Mouse (Mus musculus): ENCODE results near the gene Nfatc3. TPM values are rescaled to one million over a fixed set of nuclear protein-coding genes. Genes with fewer than 3 reads are reported as not detected.

The Nfatc3 gene
- polyA plus RNA-seq, 1 experiment from 2014 or later: 6.9 TPM

DNA sequence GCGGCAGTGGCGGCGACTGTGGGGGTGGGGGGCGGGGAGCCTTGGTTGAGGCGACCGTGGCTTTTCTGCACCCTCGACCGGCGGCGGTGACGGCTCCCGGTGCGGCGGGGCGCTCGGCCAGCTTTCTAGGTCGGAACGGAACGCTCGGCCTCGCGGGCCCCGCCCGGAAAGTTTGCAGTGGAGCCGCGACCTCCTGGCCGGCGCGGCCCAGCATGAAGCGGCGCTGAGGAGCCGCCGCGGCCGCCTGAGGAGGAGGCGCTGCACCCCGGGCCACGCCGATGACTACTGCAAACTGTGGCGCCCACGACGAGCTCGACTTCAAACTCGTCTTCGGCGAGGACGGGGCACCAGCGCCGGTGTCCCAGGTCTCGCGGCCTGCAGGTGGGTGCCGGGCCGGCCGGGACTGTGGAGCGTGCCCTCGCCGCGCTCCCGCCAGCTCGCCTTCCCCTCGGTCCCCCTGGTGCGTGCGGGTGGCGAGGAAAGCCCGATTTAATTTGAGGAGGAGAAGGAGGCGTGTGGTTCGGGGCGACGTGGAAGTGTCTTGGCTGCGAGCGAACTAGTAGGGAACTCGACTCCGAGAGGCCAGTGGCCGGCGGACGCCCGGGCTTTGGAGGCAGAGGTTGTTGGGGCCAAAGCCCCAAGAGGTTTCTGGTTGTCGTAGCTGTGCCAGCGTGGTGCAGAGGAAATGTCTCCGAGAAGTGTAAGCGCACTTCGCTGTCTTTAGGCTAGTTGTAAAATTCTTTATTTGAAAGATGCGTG, 1.2 kb downstream of the Nfatc3 start:
- peak overlapping the region; percentile 98 for H3K27ac ChIP-seq (replicated peaks)
- under 1% methylated on average over 82 of the region's 83 CpGs for WGBS
- peak; percentile 77 for ATAC-seq (ENCODE audit: insufficient number of reproducible peaks, low FRiP score, low TSS enrichment, low read depth)
- no peaks in the 10 kb centered on the region for H3K27me3 ChIP-seq
- no peaks in the 10 kb centered on the region for H3K36me3 ChIP-seq
- H3K9me3 ChIP-seq (replicated peaks): no peaks in the 10 kb centered on the region
- peak overlapping the region; percentile 81 for H3K9ac ChIP-seq
- H3K4me3 ChIP-seq (replicated peaks): peak overlapping the region; percentile 88
- peak overlapping the region; percentile 71 for H3K4me2 ChIP-seq (replicated peaks)
- peaks cover 22% of the 10 kb centered on the region for H3K4me1 ChIP-seq

DNA sequence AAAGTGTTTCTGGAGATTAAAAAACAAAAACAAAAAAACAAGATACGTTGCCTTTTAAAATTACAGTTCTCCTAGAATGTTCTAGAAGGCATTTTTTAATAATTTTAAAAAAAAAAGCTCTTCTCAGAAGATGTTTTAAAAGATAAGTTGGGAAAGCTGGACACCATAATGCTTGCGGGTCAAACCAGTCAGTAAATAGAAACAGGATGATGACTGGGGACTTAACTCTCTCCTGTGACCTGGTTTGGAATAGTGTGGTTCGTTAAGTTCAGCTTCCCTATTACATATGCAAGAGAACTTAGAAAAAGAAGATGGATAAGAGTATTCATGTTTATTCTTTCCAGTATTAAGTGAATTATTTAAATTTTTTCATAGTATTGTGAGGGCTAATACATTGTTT, 1.9 kb downstream of the Nfatc3 start:
- Histone ChIP-seq H3K4me3 (replicated peaks) (peak overlapping the region; percentile 88), H3K27me3 (no peaks in the 10 kb centered on the region), H3K9me3 (replicated peaks) (no peaks in the 10 kb centered on the region), H3K4me2 (replicated peaks) (peak overlapping the region; percentile 71), H3K36me3 (no peaks in the 10 kb centered on the region), H3K9ac (peak overlapping the region; percentile 81; the same call in 1 of the 2 replicates), H3K4me1 (peaks cover 22% of the 10 kb centered on the region), H3K27ac (replicated peaks) (peak overlapping the region; percentile 98; the same call in 1 of the 2 replicates)
- 5% methylated on average over 3 of the region's 3 CpGs for WGBS
- no peak for ATAC-seq (ENCODE audit: insufficient number of reproducible peaks, low FRiP score, low TSS enrichment, low read depth)

DNA sequence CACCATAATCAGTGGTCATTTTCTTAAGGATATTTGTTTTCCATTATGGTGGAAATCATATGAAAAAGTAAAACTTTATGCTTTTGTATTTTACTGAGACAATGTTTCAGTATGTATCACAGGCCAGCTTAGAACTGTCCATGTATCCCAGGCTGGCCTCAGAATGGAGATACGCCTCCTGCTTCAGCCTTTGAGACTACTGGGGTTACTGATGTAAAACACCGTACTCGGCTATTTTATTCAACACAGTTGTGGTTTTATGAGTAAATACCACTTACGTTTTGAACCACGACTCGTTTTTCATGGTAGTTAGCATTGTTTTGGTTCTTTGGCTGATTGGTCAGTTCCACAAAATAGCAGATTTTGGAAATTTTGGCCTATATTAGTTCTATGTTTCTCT, 3.0 kb downstream of the Nfatc3 start:
- Histone ChIP-seq H3K4me2 (replicated peaks) (peak overlapping the region; percentile 71; the same call in 1 of the 2 replicates), H3K4me3 (replicated peaks) (peak overlapping the region; percentile 88), H3K9me3 (replicated peaks) (no peaks in the 10 kb centered on the region), H3K27me3 (no peaks in the 10 kb centered on the region), H3K4me1 (peaks cover 22% of the 10 kb centered on the region), H3K9ac (no peak overlapping the region), H3K27ac (replicated peaks) (no peak overlapping the region), H3K36me3 (no peaks in the 10 kb centered on the region)
- 51% methylated on average over 6 of the region's 6 CpGs for WGBS
- no peak for ATAC-seq (ENCODE audit: insufficient number of reproducible peaks, low FRiP score, low TSS enrichment, low read depth)

DNA sequence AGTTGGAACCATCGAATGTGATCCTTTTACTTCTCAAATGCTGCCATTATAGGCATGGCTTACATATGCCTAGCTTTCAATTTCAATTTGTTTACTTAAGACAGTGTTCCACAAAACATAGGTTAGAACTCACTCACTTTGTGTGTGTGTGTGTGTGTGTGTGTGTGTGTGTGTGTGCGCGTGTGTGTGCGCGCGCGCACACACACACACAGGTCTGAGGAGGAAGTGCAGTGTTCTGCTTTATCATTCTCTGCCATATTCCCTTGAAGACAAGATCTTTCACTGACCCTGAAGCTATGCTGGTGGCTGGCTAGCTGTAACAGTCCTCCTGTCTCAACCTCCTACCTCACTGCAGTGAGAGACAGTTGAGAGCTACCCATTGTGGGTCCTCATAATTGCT, 4.4 kb downstream of the Nfatc3 start:
- H3K4me1 ChIP-seq: peaks cover 21% of the 10 kb centered on the region
- 93% methylated on average over 7 of the region's 7 CpGs for WGBS

DNA sequence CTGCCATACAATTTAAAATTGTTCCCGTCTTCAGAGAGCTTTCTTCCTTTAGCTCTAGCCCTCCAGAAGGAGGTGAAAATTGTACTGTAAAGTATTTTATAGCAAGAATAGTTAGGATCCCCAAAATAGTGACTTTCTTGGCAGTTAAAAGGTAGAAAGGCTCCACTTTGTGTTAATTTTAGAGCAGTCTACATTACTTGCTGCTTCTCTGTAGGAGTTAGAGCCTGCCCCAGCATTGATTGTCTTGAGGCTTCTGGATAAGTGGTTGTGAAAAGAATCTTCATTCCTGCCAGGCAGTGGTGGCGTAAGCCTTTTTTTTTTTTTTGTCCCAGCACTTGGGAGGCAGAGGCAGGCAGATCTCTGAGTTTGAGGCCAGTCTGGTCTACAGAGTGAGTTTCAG, 8.1 kb downstream of the Nfatc3 start:
- no peak for ATAC-seq (ENCODE audit: insufficient number of reproducible peaks, low FRiP score, low TSS enrichment, low read depth)

More for the DNA sequence above, 4.4 kb downstream of the Nfatc3 start:
- ATAC-seq (ENCODE audit: insufficient number of reproducible peaks, low FRiP score, low TSS enrichment, low read depth): no peak
- Histone ChIP-seq H3K9me3 (replicated peaks) (no peaks in the 10 kb centered on the region), H3K27ac (replicated peaks) (no peak overlapping the region), H3K27me3 (no peaks in the 10 kb centered on the region), H3K36me3 (no peaks in the 10 kb centered on the region), H3K9ac (no peak overlapping the region), H3K4me2 (replicated peaks) (no peak overlapping the region), H3K4me3 (replicated peaks) (no peak overlapping the region)

DNA sequence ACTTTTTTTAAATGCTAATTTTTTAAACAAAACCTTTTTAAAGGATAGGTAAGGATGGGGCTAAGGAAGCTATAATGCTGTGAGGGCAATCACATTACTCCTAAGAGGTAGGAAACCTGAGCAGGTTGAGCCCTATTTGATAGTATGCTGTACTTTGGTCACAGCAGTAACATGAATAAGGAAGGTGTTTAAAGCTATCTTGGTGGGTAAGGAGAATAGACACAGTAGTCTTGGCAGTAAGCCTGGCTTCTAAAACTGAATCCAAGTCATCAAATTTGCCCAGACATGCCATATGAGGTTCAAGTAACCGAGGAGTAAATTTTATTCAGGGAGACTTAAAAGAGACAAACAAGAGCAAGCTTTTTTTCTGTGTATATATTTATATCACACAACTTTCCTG, 10.9 kb downstream of the Nfatc3 start:
- 24% methylated on average over 1 of the region's 1 CpGs for WGBS
- H3K4me2 ChIP-seq (replicated peaks): no peak overlapping the region
- 0 out of 2 replicates have a peak, but pooled peaks cover under 1% of the 10 kb centered on the region for H3K4me1 ChIP-seq
- H3K9ac ChIP-seq: no peak overlapping the region
- H3K4me3 ChIP-seq (replicated peaks): no peak overlapping the region
- H3K36me3 ChIP-seq: no peaks in the 10 kb centered on the region
- H3K27ac ChIP-seq (replicated peaks): no peak overlapping the region
- no peaks in the 10 kb centered on the region for H3K27me3 ChIP-seq
- no peak for ATAC-seq (ENCODE audit: insufficient number of reproducible peaks, low FRiP score, low TSS enrichment, low read depth)
- H3K9me3 ChIP-seq (replicated peaks): no peaks in the 10 kb centered on the region

More for the DNA sequence above, 8.1 kb downstream of the Nfatc3 start:
- no peaks in the 10 kb centered on the region for H3K9me3 ChIP-seq (replicated peaks)
- H3K36me3 ChIP-seq: no peaks in the 10 kb centered on the region
- H3K4me2 ChIP-seq (replicated peaks): no peak overlapping the region
- H3K27me3 ChIP-seq: no peaks in the 10 kb centered on the region
- 91% methylated on average over 2 of the region's 2 CpGs for WGBS
- H3K9ac ChIP-seq: no peak overlapping the region
- peaks cover 3% of the 10 kb centered on the region for H3K4me1 ChIP-seq
- no peak overlapping the region for H3K27ac ChIP-seq (replicated peaks)
- no peak overlapping the region for H3K4me3 ChIP-seq (replicated peaks)

DNA sequence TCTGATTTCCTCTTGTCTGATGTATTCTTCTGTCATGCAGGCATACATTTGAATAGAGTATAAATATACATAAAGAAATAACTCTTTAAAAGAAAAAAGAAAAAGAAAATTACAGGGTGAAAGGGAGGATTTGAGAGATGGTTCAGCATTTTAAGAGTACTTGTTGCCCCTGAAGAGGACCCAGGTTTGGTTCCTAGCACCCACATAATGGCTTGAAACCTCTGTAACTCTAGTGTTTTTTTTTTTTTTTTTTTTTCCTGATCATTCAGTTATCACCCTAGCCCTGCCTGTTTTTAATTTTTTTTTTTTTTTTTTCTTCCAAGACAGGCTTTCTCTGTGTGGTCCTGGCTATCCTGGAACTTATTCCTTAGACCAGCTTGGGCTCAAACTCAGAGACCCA, 13.5 kb downstream of the Nfatc3 start:
- no peak for ATAC-seq (ENCODE audit: insufficient number of reproducible peaks, low FRiP score, low TSS enrichment, low read depth)
- H3K27me3 ChIP-seq: no peaks in the 10 kb centered on the region

DNA sequence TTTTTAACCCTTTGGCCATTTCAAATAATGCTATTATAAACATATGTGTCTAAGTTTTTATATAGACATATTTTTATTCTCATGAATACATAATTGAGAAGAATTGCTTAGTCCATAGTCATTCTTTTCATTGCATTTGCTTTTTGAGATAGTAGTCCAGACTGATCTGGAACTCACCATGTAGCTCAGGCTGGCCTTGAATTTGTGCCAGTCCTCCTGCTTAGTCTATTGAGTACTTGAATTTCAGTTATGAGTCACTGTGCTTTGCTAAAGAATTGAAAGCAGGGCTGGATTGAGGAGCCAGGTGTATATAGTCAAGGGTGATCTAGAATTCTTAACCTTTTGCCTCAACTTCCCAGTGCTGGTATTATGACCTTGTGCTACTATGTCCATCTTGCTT, 15.6 kb downstream of the Nfatc3 start:
- H3K9ac ChIP-seq: no peak overlapping the region
- no peak overlapping the region for H3K27ac ChIP-seq (replicated peaks)
- peaks cover 7% of the 10 kb centered on the region for H3K36me3 ChIP-seq
- no peak overlapping the region for H3K4me3 ChIP-seq (replicated peaks)
- ATAC-seq (ENCODE audit: insufficient number of reproducible peaks, low FRiP score, low TSS enrichment, low read depth): no peak
- no peaks in the 10 kb centered on the region for H3K9me3 ChIP-seq (replicated peaks)
- no peak overlapping the region for H3K4me2 ChIP-seq (replicated peaks)
- H3K27me3 ChIP-seq: no peaks in the 10 kb centered on the region
- H3K4me1 ChIP-seq: 0 out of 2 replicates have a peak, but pooled peaks cover 2% of the 10 kb centered on the region

More for the DNA sequence above, 13.5 kb downstream of the Nfatc3 start:
- H3K27ac ChIP-seq (replicated peaks): no peak overlapping the region
- H3K9ac ChIP-seq: no peak overlapping the region
- no peak overlapping the region for H3K4me2 ChIP-seq (replicated peaks)
- H3K4me1 ChIP-seq: 0 out of 2 replicates have a peak, but pooled peaks cover 2% of the 10 kb centered on the region
- no peak overlapping the region for H3K4me3 ChIP-seq (replicated peaks)
- no peaks in the 10 kb centered on the region for H3K36me3 ChIP-seq
- no peaks in the 10 kb centered on the region for H3K9me3 ChIP-seq (replicated peaks)

DNA sequence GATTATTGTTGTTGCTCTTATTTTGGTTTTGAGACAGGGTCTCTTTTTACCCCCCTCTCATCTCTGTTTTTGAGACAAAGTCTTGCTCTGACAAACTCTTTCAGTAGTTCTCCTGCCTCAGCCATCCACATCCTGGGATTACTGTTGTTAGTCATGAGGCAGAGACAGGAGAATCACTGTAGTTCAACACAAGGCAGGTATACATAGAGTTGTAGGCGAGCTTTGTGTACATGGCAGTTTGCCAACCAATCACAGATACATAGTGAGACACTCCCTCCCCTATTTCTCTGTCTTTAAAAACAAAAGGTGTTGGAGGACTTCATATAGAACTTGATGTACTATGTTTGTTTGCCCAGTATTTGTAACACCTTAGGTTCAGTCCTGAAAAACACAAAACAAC, 16.0 kb downstream of the Nfatc3 start:
- H3K27ac ChIP-seq (replicated peaks): no peak overlapping the region
- no peak overlapping the region for H3K4me2 ChIP-seq (replicated peaks)
- H3K27me3 ChIP-seq: no peaks in the 10 kb centered on the region
- WGBS: 67% methylated on average over 1 of the region's 1 CpGs
- H3K4me1 ChIP-seq: 0 out of 2 replicates have a peak, but pooled peaks cover 2% of the 10 kb centered on the region
- ATAC-seq (ENCODE audit: insufficient number of reproducible peaks, low FRiP score, low TSS enrichment, low read depth): no peak
- H3K9me3 ChIP-seq (replicated peaks): no peaks in the 10 kb centered on the region
- peaks cover 10% of the 10 kb centered on the region for H3K36me3 ChIP-seq
- no peak overlapping the region for H3K4me3 ChIP-seq (replicated peaks)
- no peak overlapping the region for H3K9ac ChIP-seq

DNA sequence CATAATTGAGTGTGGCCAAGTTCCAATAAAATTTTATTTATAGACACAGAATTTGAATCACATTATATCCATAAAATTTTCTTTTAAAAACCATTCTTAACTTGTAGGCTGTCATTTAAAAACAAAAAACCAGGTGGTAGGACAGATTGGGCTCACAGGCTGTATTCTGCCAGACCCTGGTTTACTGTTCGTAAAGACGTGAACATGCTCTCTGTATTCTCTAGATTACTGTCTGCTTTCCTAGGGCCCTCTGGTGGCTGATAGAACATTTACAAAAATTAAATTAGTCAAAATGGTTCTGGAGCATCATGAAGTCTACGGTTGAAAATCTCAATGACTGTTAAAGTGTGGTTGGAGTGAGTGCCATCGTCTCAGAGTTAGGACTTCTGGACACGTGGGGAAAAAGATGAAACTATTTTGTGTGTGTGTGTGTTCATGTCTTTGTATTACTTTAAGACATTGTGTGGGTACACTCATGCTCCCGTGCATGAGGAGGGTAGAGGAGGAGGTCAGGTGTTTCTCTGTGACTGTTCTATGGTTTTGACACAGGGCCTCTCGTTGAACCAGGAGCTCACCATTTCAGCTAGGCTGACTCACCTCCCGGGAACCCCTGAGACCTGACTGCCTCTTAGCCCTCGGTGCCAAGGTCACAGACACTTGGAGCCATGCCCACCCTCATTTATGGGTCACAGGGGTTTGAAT, 16.7 kb downstream of the Nfatc3 start:
- Histone ChIP-seq H3K4me1 (0 out of 2 replicates have a peak, but pooled peaks cover 2% of the 10 kb centered on the region), H3K9ac (no peak overlapping the region), H3K27me3 (no peaks in the 10 kb centered on the region), H3K4me2 (replicated peaks) (no peak overlapping the region), H3K36me3 (peaks cover 11% of the 10 kb centered on the region), H3K4me3 (replicated peaks) (no peak overlapping the region), H3K27ac (replicated peaks) (no peak overlapping the region), H3K9me3 (replicated peaks) (no peaks in the 10 kb centered on the region)
- 76% methylated on average over 9 of the region's 9 CpGs for WGBS
- ATAC-seq (ENCODE audit: insufficient number of reproducible peaks, low FRiP score, low TSS enrichment, low read depth): no peak

DNA sequence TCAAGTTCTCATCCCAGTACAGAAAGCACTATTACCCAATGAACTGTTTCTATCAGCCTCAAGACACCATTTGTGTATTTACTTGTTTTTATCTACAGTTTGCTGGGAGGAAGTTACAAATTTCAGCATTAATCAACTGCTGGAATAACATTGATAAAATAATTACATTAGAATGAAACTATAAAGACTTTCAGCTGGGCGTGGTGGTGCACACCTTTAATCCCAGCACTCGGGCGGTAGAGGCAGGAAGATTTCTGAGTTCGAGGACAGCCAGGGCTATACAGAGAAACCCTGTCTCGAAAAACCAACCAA, 17.2 kb downstream of the Nfatc3 start:
- H3K9ac ChIP-seq: no peak overlapping the region
- no peaks in the 10 kb centered on the region for H3K27me3 ChIP-seq
- no peak overlapping the region for H3K27ac ChIP-seq (replicated peaks)
- no peaks in the 10 kb centered on the region for H3K9me3 ChIP-seq (replicated peaks)
- H3K4me1 ChIP-seq: 0 out of 2 replicates have a peak, but pooled peaks cover 2% of the 10 kb centered on the region
- H3K4me3 ChIP-seq (replicated peaks): no peak overlapping the region
- no peak overlapping the region for H3K4me2 ChIP-seq (replicated peaks)
- H3K36me3 ChIP-seq: peaks cover 16% of the 10 kb centered on the region
- no peak for ATAC-seq (ENCODE audit: insufficient number of reproducible peaks, low FRiP score, low TSS enrichment, low read depth)
- WGBS: 94% methylated on average over 5 of the region's 5 CpGs
